Mouse (Mus musculus) liver, adult 2 months (tissue): ENCODE measurements at regions not wholly inside any gene's neighbourhood (a gene's known extent, or its start where the extent isn't known, plus 50 kb on each side); places are given as distances from the start of the nearest gene placed in this dataset.

Source experiments
- CTCF ChIP-seq: fragments of 200-500 bp; IDR thresholded peaks from 2 replicates; pipeline ENCODE4 v1.5.1; 2011; ENCODE audit warnings: low read depth, low read length, control low read depth
- POLR2A ChIP-seq: fragments of 200-500 bp; IDR thresholded peaks from 2 replicates; pipeline ENCODE4 v1.6.1; 2011; ENCODE audit warnings: low read length, control low read depth; ENCODE audit not compliant: insufficient read depth; ENCODE audit errors: extremely low read depth

DNA sequence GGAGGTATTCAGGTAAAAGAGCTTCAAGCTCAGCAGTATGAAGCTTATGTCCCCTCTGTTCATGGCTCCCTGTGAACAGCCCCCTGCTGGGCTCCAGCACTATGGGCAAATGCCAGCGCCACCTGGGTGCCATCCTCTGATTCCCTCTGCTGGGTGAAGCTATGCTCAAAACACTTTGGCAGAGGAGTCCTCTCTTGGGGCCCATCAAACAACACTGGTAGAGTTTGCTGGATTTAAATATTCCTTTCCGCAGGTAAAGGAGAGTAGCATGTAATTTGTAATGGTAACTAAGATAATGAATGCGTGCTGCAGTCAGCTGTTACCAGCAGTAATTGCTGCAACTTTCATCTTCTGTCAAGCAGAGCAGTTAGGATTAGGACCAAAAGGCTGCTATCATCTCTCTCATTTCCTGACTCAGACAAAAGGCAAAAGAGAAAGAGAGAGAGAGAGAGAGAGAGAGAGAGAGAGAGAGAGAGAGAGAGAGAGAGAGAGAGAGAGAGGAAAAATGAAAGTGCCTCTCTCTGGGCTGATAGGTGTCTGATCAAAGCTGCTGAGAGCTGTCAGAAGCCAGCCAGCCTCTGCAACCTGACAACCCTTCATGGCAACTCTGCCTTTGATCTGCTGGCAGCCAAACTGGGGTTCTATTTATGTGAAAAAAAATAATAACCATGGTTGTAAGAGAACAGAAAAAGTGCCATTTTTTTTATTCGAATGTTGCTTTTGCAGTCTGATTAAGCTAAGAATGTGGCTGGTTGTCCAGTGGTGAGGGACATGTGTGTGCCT lies 416.2 kb downstream of the Dcdc2c start:
- TF ChIP-seq CTCF (no peak), POLR2A (no peak)
